Mouse (Mus musculus) lung, postnatal 10 days (tissue): ENCODE data around the gene Nmbr.

Experiments used
- DNase-seq: peaks from one replicate; pipeline ENCODE4 v3.0.0; 2021

Nmbr gene

DNA sequence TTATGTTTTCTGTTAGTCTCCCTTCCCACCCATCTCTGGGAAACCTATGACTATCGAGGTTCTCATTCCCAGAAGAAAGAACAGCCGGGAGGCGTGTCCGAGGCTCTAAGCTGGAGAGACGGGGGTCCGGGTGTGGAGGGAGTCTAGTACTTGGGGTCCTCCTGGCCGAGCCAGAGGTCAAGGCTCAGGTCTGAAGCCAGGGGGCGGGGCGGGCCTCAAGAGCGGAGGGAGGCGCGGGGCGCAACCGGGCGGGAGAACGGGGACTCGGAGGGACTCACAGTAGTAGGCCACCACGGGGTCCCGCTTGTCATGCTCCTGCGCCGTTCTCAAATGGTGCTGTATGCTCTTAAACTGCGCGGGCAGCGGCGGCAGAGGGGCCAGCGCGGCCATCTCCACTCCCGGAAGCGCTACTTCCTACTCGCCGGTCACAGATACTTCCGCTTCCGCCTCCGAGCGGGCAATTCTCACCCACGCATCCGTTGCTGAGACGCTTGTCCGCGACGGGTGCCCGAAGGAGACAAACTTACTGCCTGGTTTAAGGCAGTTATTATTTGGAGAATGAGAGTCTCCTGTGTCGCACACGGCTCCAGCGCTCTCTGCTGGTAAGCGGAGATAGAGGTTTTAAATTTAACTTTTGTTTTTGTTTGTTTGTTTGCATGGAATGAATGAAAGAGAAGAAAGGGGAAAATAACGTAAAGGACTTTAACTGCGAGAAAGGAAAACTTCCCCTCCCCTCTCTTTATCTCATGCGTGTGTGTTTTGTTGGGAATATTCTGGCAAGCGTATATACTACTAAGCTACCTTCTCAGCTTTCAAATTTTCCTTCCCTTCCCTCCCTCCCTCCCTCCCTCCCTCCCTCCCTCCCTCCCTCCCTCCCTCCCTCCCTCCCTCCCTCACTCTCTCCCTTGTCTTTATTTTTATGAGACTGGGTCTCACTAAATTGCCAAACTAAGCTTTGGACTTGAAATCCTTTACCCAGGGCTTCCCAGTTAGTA is at the start of gene Nmbr, which contains the start of gene Vta1:
TSS of gene Nmbr (plus strand) at position 520 of the 995 bp plus-strand sequence.
TSS of gene Vta1 (minus strand) at position 489 of the 995 bp plus-strand sequence.
- peak; percentile 98 for DNase-seq

DNA sequence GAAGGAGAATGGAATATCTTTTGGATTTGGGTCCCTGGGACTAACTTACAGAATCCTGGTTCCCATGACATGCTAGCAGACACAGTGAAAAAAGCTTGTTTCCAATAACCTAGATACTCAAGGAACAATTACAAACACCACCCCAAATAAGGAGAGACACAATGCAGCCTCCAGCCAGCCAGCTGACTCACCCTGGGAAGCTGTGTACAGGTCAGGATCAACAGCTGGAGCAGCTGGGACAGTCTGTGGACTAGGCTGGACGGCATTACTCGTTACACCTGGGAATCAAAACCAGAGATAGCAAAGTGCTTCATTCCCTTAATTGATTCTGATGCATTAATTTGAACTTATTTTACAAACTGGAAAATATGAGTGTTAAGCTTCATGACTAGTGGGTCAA is 44.5 kb upstream of the Nmbr start:
- DNase-seq = no peak

DNA sequence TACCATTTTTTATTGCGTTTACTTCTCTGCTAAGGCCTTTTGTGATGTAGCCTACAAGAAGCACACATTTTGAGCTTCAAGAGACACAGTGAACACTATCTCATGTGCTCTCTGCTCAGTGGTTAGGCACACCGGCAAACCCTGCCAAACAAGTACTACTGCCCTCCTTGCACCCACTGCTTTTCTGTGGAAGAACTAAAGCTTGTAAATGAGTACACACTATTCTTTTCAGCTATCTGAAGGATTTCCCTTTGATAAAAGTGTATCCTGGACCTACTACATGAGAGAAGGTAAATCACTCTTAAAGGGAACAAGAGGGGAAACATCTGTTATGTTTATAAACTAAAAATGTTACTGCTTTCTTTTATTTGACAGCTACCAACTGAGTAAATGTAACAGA is 39.2 kb upstream of the Nmbr start:
- DNase-seq = no peak

DNA sequence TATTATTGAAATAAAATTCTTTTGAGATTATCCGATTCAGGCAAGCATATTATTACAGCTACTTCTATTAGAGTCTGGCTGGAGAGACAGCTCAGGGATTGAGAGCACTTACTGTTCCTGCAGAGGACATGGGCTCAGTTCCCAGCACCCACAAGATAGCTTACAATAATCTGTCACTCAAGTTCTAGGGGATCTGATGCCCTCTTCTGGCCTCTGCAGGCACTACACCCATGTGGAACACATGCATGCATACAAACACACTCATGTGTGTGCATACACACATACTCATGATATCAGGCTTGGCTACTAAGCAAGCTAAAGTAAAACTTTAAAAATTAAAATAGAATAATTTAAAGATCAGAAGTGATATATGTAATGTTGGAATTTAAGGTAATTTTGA is 19.7 kb upstream of the Nmbr start:
- DNase-seq = no peak

DNA sequence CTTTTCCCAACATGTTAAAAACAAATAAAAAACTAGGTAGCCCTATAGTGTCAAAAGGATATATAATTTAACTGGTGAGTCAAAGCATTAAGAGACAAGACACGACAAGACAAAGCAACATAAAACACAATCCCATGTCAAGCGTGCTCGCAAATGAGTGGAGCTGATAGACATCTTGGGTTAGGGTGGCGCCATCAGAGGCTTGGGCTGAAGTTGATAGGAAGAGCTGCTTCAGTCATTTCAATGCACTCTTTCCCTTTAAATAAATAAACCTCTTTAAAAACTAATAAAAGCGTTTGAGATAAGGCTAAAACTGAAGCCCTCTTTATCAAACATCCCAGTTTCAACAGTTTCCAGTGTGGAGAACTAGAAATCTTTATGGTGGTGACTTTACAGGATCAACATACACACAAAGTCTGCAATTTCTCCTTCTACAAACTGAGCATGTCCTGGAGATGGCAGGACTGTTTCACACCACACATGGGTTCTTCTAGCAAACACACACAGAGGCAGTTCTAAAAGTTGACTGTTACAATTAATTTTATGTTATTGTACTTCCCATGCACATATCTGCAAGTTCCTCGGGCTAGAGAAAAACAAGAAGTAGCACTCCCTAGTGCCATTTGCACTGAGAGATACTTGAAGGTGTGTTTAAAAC is 16.5 kb upstream of the Nmbr start:
- DNase-seq = no peak

DNA sequence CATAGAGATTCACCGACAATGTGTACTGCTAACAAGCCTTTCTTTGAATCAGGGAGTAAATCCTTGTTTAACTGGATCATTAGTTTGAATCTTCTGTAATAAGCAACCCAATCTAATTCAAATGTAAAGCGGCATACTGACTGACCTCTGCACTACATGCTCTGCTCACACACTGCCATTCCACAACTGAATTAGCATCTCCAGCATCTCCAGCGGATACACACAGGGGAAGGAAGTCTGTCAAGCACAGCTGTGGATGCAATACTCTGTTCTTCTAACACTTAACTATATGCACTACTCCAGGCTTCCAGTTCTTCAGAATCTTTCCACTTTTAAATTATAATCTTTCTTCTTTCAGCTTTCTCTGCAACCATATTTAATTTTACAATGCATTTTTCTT is 15.0 kb upstream of the Nmbr start:
- no peak for DNase-seq

DNA sequence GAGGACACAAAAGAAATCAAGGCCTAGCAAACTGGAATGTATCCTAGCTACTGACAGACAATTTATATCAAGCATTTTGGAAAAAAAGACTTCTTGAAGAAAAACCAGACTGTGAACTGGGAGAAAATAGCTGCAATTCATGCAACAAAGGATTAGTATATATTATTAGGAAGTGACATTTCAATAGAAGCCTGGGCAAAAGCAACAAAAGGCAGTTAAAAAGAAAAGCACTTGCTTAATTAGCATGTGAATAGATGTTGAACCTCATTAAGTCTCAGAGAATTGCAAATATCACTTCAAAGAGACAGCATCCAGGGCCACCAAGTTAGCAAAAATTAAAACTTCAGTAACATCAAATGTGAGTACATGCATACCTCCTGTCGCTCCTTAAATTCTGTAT is 2.2 kb upstream of the Nmbr start:
- no peak for DNase-seq

DNA sequence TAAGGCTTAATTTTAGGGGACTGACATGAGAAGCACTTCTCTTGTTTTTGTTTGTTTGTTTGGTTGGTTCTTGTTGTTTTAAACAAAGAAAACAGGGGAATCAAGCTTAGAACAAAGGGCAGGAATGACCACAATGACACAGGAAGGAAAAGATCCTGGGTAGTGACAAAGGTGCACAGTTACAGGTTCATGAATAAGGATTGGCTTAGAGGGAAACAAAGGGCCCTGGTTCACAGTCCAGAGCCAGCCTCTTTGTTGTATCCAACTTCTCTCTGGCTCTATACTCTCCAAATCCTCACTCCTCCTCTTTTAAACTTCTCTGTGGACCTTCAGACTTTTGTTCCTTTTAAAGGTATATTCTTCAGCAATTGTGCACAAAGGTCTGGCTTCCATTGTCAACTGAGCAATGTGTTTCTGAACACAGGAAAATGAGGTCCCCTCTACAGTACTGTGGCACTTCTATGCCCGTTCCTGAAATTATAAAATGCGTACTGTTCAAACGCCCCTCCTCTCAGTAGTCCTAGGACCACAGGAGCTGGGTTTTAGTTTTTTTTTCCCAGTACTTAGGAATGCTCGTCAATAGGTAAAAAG is 1.5 kb upstream of the Nmbr start:
- no peak for DNase-seq

DNA sequence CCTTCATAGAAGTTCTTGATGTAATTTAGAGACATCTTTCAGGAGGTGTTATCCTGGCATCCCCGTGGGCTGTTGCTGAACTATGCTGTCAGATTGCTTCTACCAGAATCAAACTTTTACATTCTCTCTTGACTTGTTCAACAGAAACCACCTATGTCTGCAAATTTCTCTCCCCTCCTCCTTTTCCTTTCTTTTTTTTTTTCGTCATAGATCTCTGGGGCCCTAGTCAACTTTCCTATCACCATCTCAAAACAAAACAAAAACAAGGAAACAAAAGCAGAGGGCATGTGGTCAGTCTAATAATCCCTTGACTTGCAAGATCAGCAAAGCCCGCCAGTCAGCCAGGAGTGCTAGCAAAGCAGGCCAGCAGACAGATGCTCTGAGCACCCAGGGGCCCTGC is 12.7 kb downstream of the Nmbr start, which contains the start of gene Gje1:
TSS of gene Gje1 (minus strand) at position 101 of the 400 bp plus-strand sequence.
- DNase-seq = no peak

DNA sequence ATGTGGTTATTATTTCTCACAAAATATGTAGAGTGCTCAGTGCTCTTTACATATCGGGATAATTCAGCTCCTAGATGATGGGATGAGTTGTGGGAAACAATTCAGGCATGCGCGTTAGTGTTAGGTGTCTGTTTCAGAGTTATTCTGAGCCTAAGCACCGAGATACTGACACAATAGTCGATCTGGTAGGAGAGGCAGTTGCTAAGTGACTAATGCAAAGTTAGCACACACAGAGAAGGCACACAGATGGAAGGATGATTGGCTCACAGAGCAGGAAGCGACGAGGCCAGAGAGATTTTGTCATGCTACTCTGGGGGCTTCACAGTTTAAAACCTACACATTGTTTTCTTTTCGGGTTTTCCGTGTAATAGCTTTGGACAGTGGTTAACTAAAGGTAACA is 20.3 kb downstream of the Nmbr start:
- DNase-seq = no peak

DNA sequence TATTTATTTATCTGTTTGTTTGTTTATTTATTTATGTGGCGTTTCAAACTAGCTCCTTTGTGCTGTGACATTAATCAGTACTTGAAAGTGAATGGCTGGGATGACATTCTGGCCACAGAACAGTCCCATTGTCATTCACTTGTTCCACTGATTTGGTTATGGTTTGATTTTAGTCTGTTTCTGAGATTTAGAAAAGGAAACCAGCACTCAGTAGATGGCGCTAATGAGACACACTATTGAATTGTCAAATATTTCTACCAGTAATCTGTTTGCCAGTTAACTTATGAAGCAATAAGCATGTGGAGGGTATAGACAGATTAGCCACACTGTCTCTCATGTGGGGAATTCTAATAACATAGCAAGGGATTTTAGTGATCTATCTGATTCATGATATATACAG is 28.9 kb downstream of the Nmbr start:
- DNase-seq = peak; percentile 25

DNA sequence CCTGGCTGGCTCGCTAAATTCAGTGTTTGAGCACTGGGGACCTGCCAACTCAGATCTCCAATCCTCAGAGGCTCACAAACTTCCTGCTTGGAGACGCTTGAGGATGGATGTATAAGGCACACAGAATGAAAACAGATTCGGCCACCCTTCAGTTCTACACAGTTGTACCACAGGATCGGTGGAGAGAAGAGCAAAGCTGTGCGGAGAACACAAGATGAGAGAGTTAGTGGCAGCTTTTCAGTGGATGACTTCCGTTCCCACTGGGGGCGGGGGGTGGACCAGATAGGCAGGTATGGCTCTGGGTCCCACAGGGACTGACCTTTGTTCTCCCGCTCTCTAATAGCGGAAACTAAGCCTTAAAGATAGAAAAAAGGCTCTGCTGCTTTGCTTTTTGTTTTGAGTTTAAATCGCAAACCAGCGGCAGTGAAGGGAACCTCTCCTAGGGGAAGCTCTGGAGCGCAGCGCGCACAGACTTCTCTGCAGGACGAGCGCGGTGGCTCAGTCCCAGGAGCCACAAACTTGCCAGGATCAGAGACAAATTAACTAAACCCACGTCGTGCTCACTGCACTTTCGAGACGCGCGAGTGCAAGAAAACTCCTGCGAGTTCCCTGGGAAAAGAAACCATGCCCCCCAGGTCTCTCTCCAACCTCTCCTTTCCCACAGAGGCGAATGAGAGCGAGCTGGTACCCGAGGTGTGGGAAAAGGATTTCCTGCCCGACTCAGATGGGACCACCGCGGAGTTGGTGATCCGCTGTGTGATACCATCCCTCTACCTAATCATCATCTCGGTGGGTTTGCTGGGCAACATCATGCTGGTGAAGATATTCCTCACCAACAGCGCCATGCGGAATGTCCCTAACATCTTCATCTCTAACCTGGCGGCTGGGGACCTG is 54.5 kb downstream of the Nmbr start:
- no peak for DNase-seq

DNA sequence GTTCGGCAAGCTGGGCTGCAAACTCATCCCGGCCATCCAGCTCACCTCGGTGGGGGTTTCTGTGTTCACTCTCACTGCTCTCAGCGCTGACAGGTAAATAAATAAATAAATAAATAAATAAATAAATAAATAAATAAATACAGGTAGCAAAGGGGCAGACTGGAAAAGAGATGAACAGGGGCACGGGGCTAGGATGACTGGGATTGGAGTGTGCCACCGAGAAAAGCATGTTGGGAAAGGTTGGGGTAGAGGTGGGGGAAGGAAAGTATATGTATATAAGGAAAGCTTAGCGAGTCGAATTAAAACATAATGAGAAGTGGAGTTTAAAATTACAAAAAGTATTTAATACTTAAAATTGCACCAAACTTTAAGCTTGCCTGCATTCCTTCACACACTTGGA is 55.2 kb downstream of the Nmbr start:
- no peak for DNase-seq

DNA sequence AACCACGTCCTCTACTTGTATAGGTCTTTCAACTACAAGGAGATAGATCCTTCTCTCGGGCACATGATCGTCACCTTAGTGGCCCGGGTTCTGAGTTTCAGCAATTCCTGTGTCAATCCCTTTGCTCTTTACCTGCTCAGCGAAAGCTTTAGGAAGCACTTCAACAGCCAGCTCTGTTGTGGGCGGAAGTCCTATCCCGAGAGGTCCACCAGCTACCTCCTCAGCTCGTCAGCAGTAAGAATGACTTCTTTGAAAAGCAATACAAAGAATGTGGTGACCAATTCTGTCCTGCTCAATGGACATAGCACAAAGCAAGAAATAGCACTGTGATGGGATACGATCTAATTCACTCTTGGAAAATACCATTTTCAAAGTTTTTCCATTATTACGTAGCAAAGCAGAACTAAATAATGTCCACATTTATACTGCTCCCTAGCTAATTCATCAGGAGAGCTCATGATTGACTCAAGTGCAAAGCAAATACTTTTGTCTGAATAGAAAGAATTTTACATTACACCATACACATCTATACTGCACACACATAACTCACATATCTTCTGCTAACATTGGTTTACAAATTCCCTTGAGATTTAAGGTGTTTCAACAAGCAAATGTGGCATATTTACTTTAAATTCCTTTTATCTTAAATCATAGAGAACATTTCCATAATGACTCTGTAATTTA is 65.0 kb downstream of the Nmbr start:
- no peak for DNase-seq

DNA sequence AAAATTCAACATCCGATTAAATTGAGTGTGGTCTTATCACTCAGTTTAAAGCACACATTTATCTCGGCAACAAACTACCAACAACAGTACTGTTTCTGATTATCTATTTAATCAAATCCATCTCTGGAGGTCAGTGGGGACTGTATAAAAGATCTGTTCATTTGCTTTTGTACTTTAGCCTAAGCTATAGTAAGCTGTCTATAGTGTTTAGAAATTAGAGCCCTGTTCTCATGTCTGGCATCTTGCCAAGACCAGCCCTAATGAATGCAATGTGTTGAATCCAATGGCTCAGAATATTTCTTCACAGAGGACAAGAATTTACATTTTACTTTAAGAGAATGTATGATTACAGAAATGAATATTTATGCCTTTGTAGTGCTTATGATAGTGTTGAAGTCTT is 69.1 kb downstream of the Nmbr start:
- DNase-seq = no peak

DNA sequence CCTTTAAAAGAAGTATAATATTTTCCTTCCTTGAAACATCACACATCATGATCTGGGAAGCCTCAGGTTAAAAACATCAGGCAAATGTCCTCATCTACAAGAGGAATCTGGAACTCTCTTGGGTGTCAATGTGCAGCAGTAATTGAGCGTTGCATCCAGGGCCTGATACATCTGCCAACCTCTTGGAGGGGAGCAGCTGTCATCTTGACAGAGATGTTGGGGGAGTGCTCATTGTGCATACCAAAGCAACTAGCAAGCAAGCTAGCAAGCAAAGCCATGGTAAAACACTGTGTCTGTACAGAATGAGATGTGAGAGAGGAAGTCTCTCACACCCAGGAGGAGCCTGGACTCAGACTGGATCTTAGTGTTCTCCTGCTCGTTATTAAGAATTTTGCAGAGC is 84.6 kb downstream of the Nmbr start:
- no peak for DNase-seq

DNA sequence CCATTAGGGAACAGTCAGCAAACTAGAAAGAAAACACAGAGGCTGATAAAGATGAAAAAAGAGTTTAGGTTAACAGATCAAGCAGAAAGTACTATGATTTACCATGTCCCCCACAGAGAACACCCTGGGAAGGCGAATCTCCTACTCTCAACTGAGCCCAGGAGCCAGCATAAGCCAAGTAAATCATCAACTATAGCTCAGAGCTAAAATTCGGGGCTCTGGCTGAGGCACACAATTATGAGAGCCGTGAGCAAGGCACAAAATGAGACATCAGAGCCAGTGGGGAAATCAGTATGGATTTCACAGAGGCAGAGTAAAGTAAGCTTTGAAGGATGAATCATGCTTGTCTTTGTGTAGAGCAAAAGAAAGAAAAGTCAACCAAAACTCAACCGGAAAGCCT is 111.6 kb downstream of the Nmbr start:
- no peak for DNase-seq
